Mouse (Mus musculus) frontal cortex, postnatal 14 days (tissue): ENCODE data around the gene Gtf2h4.
A peak's percentile ranks its signal among the peaks of the same experiment; 100 is the strongest.

Experiments used
- DNase-seq, 2 experiments: peaks; one replicate each; pipeline ENCODE4 v3.0.0; 2022; ENCODE audit warnings: low spot score in 2 of 2

Gtf2h4 gene

GRCm38 (mm10) chr17:35673416-35674035, at the start of gene Gtf2h4:
TSS of gene Gtf2h4 (minus strand) at chr17:35673739.
- peak; percentile 82 to 85 for DNase-seq

- no peak for DNase-seq
Measured at GRCm38 (mm10) chr17:35721676-35722075, 48.1 kb upstream of the Gtf2h4 start.

GRCm38 (mm10) chr17:35720340-35720727, 46.8 kb upstream of the Gtf2h4 start:
- peak; percentile 31 to 38 for DNase-seq

- no peak for DNase-seq
Measured at GRCm38 (mm10) chr17:35719616-35720339, 46.2 kb upstream of the Gtf2h4 start.

GRCm38 (mm10) chr17:35717080-35717479, 43.5 kb upstream of the Gtf2h4 start:
- no peak for DNase-seq

GRCm38 (mm10) chr17:35716114-35716513, 42.6 kb upstream of the Gtf2h4 start:
- DNase-seq, result no peak

GRCm38 (mm10) chr17:35710705-35711347, 37.3 kb upstream of the Gtf2h4 start:
- DNase-seq, result no peak

- DNase-seq, result no peak
Measured at GRCm38 (mm10) chr17:35708611-35709010, 35.1 kb upstream of the Gtf2h4 start.

GRCm38 (mm10) chr17:35707929-35708328, 34.4 kb upstream of the Gtf2h4 start:
- no peak for DNase-seq

GRCm38 (mm10) chr17:35705836-35706235, 32.3 kb upstream of the Gtf2h4 start:
- DNase-seq, result no peak

- DNase-seq, result peak in 1 of 2 experiments; percentile 45
Measured at GRCm38 (mm10) chr17:35704621-35705464, 31.3 kb upstream of the Gtf2h4 start, which contains the start of gene Ddr1. TSS of gene Ddr1 (minus strand) at chr17:35704621.

GRCm38 (mm10) chr17:35703751-35704271, 30.3 kb upstream of the Gtf2h4 start:
- DNase-seq, result no peak

GRCm38 (mm10) chr17:35703065-35703464, 29.5 kb upstream of the Gtf2h4 start:
- no peak for DNase-seq

- no peak for DNase-seq
Measured at GRCm38 (mm10) chr17:35702605-35703004, 29.1 kb upstream of the Gtf2h4 start.

GRCm38 (mm10) chr17:35701978-35702461, 28.5 kb upstream of the Gtf2h4 start:
- no peak for DNase-seq

- no peak for DNase-seq
Measured at GRCm38 (mm10) chr17:35701203-35701977, 27.9 kb upstream of the Gtf2h4 start.

GRCm38 (mm10) chr17:35700371-35700961, 26.9 kb upstream of the Gtf2h4 start:
- DNase-seq, result peak; percentile 68 to 71

GRCm38 (mm10) chr17:35699919-35700318, 26.4 kb upstream of the Gtf2h4 start:
- DNase-seq, result peak in 1 of 2 experiments; percentile 44

GRCm38 (mm10) chr17:35698501-35698883, 25.0 kb upstream of the Gtf2h4 start:
- DNase-seq, result no peak
